Mouse (Mus musculus) embryonic facial prominence, embryonic 11.5 days (tissue): ENCODE results near the gene Galnt13. TPM values are rescaled to one million over a fixed set of nuclear protein-coding genes. Genes with fewer than 3 reads are reported as not detected.

Experiments used
- ATAC-seq: fragments of 200-750 bp; cut with Nextera tagmentation; replicated peaks from 2 replicates; pipeline ENCODE4 v1.8.0; 2017; ENCODE audit warnings: low read depth; ENCODE audit not compliant: insufficient number of reproducible peaks, low FRiP score, low TSS enrichment
- DNase-seq: peaks from one replicate; pipeline ENCODE4 v3.0.0-alpha.2; 2015; ENCODE audit warnings: low spot score
- H3K27ac ChIP-seq: fragments of 300-500 bp; sonication (generic); replicated peaks from 2 replicates; pipeline ENCODE4 v1.5.1; 2014; ENCODE audit warnings: mild to moderate bottlenecking, low read depth, low read length, control low read depth
- H3K27me3 ChIP-seq: fragments of 300-500 bp; sonication (generic); 2 replicates; pipeline ENCODE4 v1.6.1; 2014; ENCODE audit warnings: mild to moderate bottlenecking, low read length, moderate library complexity, mixed read lengths; ENCODE audit not compliant: control insufficient read depth, insufficient read depth
- H3K36me3 ChIP-seq: fragments of 300-500 bp; sonication (generic); replicated peaks from 2 replicates; pipeline ENCODE4 v1.6.1; 2014; ENCODE audit warnings: low read depth, mild to moderate bottlenecking, low read length, moderate library complexity, mixed read lengths; ENCODE audit not compliant: control insufficient read depth, insufficient read depth
- H3K4me1 ChIP-seq: fragments of 300-500 bp; sonication (generic); 2 replicates; pipeline ENCODE4 v1.6.1; 2014; ENCODE audit warnings: low read length, mixed read lengths; ENCODE audit not compliant: control insufficient read depth, insufficient read depth
- H3K4me2 ChIP-seq: fragments of 300-500 bp; sonication (generic); 2 replicates; pipeline ENCODE4 v1.6.1; 2014; ENCODE audit warnings: low read depth, mild to moderate bottlenecking, control low read depth, low read length, moderate library complexity
- H3K4me3 ChIP-seq: fragments of 300-500 bp; sonication (generic); 2 replicates; pipeline ENCODE4 v1.5.1; 2014; ENCODE audit warnings: low read depth, low read length, control low read depth
- H3K9ac ChIP-seq: fragments of 300-500 bp; sonication (generic); replicated peaks from 2 replicates; pipeline ENCODE4 v1.6.1; 2014; ENCODE audit warnings: mild to moderate bottlenecking, control low read depth, low read length
- H3K9me3 ChIP-seq: fragments of 300-500 bp; sonication (generic); replicated peaks from 2 replicates; pipeline ENCODE4 v1.6.1; 2016; ENCODE audit warnings: mild to moderate bottlenecking, low read length, inconsistent platforms, mixed read lengths; ENCODE audit not compliant: control insufficient read depth
- WGBS: fragments of 180-500 bp; shearing (Covaris S2); extraction: QIAGEN DNeasy Blood & Tissue Kit; methylation state at CpG from one replicate; pipeline ENCODE4 v1.1.7; 2014; 5-methylcytosine and 5-hydroxymethylcytosine counted together
- polyA plus RNA-seq: library from polyadenylated mRNA; unstranded; fragments of >200 nt; fragmentation: Nextera tagmentation; extraction: Ambion mirVana; gene quantifications from 2 replicates; pipeline ENCODE4 v1.2.1, GENCODE M21; 2014

Galnt13 gene
- polyA plus RNA-seq, 1 experiment from 2014 or later = 0.49 TPM

DNA sequence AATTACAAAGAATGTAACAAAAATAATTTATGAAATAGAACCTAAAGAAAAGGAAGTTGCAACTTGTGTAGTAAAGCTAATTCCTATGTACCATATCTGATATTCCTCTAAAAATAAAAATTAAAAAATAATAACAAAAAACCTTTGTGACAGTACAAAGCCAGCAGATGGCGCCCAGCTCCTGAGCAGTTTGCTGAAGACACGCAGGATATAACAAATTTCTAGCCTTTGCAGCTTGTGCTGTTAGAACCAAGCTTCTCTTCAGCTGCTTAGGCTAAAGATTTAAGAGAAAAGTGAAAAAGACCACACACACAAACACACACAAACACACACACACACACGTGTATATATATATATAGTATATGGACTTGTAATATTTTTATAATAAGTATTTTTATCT, 654.2 kb downstream of the Galnt13 start:
- Histone ChIP-seq H3K27me3 (no peaks in the 10 kb centered on the region), H3K4me1 (no peaks in the 10 kb centered on the region), H3K9ac (no peak overlapping the region), H3K4me3 (no peak overlapping the region), H3K27ac (no peak overlapping the region), H3K36me3 (no peaks in the 10 kb centered on the region), H3K4me2 (no peak overlapping the region), H3K9me3 (no peaks in the 10 kb centered on the region)
- ATAC-seq = no peak
- peak; percentile 66 for DNase-seq
- WGBS = 26% methylated on average over 3 of the region's 3 CpGs

DNA sequence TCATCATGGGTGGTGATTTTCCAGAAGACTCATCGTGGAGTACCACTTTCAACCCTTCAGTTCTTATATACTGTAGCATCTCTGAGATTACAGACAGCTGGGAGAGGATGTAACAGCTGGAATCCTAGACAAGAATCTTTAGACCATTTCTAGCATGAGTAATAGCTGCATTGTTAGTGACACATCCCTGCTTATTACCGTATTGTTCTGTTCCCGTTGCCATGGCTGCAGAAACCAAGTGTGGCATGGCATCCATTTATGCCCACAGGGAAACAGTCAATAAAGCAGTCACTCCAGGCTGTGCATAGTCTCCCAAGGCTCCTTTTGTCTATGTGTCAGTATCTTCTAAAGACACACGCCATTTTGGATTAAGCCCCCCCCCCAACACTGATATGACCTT, 655.4 kb downstream of the Galnt13 start:
- 80% methylated on average over 4 of the region's 4 CpGs for WGBS
- no peaks in the 10 kb centered on the region for H3K4me1 ChIP-seq
- H3K4me3 ChIP-seq = no peak overlapping the region
- H3K4me2 ChIP-seq = no peak overlapping the region
- no peaks in the 10 kb centered on the region for H3K36me3 ChIP-seq
- no peak overlapping the region for H3K9ac ChIP-seq
- DNase-seq (no peak), ATAC-seq (peak; percentile 72; the same call in 1 of the 2 replicates)
- no peak overlapping the region for H3K27ac ChIP-seq
- H3K9me3 ChIP-seq = no peaks in the 10 kb centered on the region
- H3K27me3 ChIP-seq = no peaks in the 10 kb centered on the region

DNA sequence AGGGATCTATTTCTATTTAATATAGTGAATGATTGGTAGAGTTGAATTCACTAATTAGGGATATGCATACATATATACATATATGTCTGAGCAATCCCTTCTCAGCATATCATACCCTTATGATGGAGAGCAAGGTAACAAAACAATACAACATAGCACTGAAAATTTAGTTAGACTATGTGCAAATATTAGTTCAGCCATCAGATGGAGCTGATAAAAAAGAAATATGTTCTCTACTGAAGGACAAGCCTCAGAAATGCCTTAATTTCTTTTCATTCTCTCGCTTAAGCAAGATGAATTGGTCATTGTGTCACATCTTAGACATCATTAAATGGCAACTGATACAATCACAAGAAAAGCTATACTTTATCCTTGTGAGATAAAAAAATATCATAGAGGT, 663.0 kb downstream of the Galnt13 start:
- 88% methylated on average over 1 of the region's 1 CpGs for WGBS
- DNase-seq = no peak
- ATAC-seq = no peak
- Histone ChIP-seq H3K27ac (no peak overlapping the region), H3K9me3 (no peaks in the 10 kb centered on the region), H3K27me3 (no peaks in the 10 kb centered on the region), H3K9ac (no peak overlapping the region), H3K4me3 (no peak overlapping the region), H3K4me1 (no peaks in the 10 kb centered on the region), H3K4me2 (no peak overlapping the region), H3K36me3 (no peaks in the 10 kb centered on the region)

DNA sequence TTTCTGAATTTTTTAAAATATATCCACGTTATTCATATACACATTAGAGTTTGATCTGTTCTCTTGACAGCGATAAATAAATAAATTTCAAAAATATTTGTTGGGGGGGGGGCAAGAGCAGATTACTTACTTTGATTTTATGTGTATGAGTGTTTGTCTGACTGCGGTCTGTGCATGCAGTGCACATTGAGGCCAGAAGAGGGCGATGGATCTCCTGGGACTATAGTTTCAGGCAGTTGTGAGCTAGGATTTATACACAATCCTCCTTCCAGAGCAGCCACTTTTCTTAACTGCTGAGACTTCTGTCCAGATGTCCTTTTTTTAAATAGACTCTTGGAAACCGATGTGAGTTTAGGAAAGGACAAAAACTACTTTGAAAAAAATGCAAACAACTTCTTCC, 665.2 kb downstream of the Galnt13 start:
- no peak overlapping the region for H3K27ac ChIP-seq
- no peaks in the 10 kb centered on the region for H3K9me3 ChIP-seq
- no peak overlapping the region for H3K4me2 ChIP-seq
- H3K36me3 ChIP-seq = no peaks in the 10 kb centered on the region
- 60% methylated on average over 5 of the region's 5 CpGs for WGBS
- DNase-seq (no peak), ATAC-seq (no peak)
- H3K9ac ChIP-seq = no peak overlapping the region
- no peak overlapping the region for H3K4me3 ChIP-seq
- no peaks in the 10 kb centered on the region for H3K27me3 ChIP-seq
- no peaks in the 10 kb centered on the region for H3K4me1 ChIP-seq

DNA sequence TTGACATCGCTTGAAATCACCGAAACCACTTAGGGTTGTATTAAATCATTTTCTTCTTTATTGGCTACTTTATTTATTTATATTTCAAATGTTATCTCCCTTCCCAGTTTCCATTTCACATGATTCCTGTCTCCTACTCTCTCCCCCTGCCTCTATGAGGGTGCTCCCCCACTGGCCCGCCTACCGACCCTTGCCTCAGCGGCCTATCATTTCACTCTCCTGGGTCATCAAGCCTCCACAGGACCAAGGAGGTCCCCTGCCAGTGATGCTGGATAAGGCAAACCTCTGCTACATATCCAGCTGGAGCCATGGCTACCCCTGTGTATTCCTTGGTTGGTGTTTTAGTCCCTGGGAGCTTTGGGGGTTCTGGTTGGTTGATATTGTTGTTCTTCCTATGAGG, 667.4 kb downstream of the Galnt13 start:
- WGBS = 94% methylated on average over 5 of the region's 5 CpGs
- Histone ChIP-seq H3K36me3 (no peaks in the 10 kb centered on the region), H3K4me1 (no peaks in the 10 kb centered on the region), H3K27me3 (no peaks in the 10 kb centered on the region), H3K9ac (no peak overlapping the region), H3K27ac (no peak overlapping the region), H3K4me2 (no peak overlapping the region), H3K9me3 (no peaks in the 10 kb centered on the region), H3K4me3 (no peak overlapping the region)
- ATAC-seq (no peak), DNase-seq (no peak)

DNA sequence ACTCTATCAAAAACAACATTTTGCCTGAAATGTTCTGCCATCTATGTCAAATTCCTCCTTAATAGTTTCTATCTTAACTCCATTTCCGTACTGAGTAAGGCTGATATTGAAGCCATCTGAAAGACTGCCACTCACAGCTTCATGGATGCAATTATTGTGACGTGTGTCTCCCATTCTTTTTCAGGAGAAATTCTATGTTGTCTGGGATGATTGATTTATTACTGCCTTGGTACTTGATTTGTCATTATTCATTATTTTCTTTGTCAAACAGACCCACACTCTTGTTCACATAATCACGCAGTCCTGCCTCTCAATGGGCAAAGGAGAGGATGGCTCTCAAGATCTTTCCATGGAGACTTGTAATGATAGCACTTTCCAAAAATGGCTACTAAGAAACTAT, 671.7 kb downstream of the Galnt13 start:
- Histone ChIP-seq H3K27me3 (no peaks in the 10 kb centered on the region), H3K4me1 (no peaks in the 10 kb centered on the region), H3K27ac (no peak overlapping the region), H3K36me3 (no peaks in the 10 kb centered on the region), H3K4me2 (no peak overlapping the region), H3K4me3 (no peak overlapping the region), H3K9me3 (no peaks in the 10 kb centered on the region), H3K9ac (no peak overlapping the region)
- ATAC-seq (no peak), DNase-seq (no peak)
- WGBS = 66% methylated on average over 3 of the region's 3 CpGs

DNA sequence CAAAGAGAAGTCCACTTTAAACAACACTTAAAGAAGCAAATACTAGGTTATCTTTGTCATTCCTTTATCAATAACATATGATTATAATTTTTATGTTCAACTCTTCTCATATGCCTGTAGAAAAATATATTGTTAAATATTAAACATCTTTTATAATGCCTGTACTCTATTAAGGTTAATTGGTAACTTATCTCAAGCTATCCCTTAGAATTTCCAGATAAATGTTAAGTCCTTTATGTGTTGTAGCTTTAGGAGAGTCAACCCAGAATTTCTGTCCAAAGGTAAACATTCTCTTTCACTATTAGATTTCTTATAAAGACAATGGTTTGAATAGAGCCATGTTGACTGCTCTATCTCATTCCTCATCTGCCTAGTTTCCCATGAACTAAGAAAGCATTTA, 717.0 kb downstream of the Galnt13 start:
- ATAC-seq = no peak

DNA sequence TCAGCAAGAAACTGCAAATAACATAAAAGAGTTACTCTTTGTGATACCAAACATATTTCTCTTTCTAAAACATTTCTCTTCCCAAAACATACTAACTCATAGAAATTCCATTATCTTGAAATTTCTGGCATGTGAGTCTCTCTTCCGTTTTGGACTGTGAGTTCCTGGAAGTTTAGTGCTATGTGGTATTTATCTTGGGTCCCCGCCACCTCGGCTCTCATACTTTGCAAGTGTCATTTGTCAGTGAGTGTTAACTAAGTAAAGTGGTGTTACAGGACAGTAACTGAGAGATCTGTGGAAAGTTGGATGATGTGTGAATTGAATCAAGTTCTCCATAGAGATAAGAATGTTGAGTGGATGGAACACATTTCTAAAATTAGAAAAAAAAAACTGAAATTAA, 728.7 kb downstream of the Galnt13 start:
- Histone ChIP-seq H3K9ac (no peak overlapping the region), H3K36me3 (no peaks in the 10 kb centered on the region), H3K9me3 (no peaks in the 10 kb centered on the region), H3K4me3 (no peak overlapping the region), H3K4me2 (no peak overlapping the region), H3K27ac (no peak overlapping the region), H3K27me3 (no peaks in the 10 kb centered on the region), H3K4me1 (no peaks in the 10 kb centered on the region)
- DNase-seq = no peak
- 80% methylated on average over 3 of the region's 3 CpGs for WGBS
- ATAC-seq = no peak

More for the DNA sequence above, 717.0 kb downstream of the Galnt13 start:
- no peaks in the 10 kb centered on the region for H3K4me1 ChIP-seq
- no peak overlapping the region for H3K4me3 ChIP-seq
- no peak overlapping the region for H3K4me2 ChIP-seq
- no peaks in the 10 kb centered on the region for H3K27me3 ChIP-seq
- H3K27ac ChIP-seq = no peak overlapping the region
- no peaks in the 10 kb centered on the region for H3K9me3 ChIP-seq
- H3K36me3 ChIP-seq = no peaks in the 10 kb centered on the region
- DNase-seq = no peak
- H3K9ac ChIP-seq = no peak overlapping the region
